Mouse (Mus musculus): ENCODE data around the gene Dmc1.

- TF ChIP-seq CTCF (conservative IDR thresholded peaks at IDR 0.05; ENCODE audit: insufficient read depth, insufficient read length, low read depth, low read length) (no peak), POLR2A (IDR thresholded peaks at IDR 0.05; ENCODE audit: low read depth, low read length) (no peak)
Measured at GRCm38 (mm10) chr15:79525564-79525963, 79.3 kb downstream of the Dmc1 start.
